Mouse (Mus musculus) lung, adult 2 months (tissue): Measurements from ENCODE around the gene Fzd4.

Experiments
- CTCF ChIP-seq: fragments of 200-500 bp; IDR thresholded peaks from 2 replicates; pipeline ENCODE4 v1.5.1; 2011; ENCODE audit warnings: mild to moderate bottlenecking, low read length, control low read depth; ENCODE audit not compliant: insufficient read depth
- POLR2A ChIP-seq: fragments of 200-500 bp; IDR thresholded peaks from 2 replicates; pipeline ENCODE4 v1.6.1; 2011; ENCODE audit warnings: low read depth, mild to moderate bottlenecking, control low read depth, low read length, borderline replicate concordance; ENCODE audit errors: extremely low read depth

GRCm38 (mm10) chr7:89427101-89427500, 22.9 kb downstream of the Fzd4 start:
- no peak for TF ChIP-seq CTCF
- TF ChIP-seq POLR2A, result no peak
